Mouse (Mus musculus) embryonic facial prominence, embryonic 11.5 days (tissue): ENCODE results near the gene Krtap4-1. TPM values are rescaled to one million over a fixed set of nuclear protein-coding genes. Genes with fewer than 3 reads are reported as not detected.
"Not testable (repeated sequence)": the region's sequence is repeated elsewhere in the genome, so short reads cannot be mapped to it uniquely, and the experiment has no call there.

Source experiments
- ATAC-seq: fragments of 200-750 bp; cut with Nextera tagmentation; replicated peaks from 2 replicates; pipeline ENCODE4 v1.8.0; 2017; ENCODE audit warnings: low read depth; ENCODE audit not compliant: insufficient number of reproducible peaks, low FRiP score, low TSS enrichment
- DNase-seq: peaks from one replicate; pipeline ENCODE4 v3.0.0-alpha.2; 2015; ENCODE audit warnings: low spot score
- H3K27ac ChIP-seq: fragments of 300-500 bp; sonication (generic); replicated peaks from 2 replicates; pipeline ENCODE4 v1.5.1; 2014; ENCODE audit warnings: mild to moderate bottlenecking, low read depth, low read length, control low read depth
- H3K27me3 ChIP-seq: fragments of 300-500 bp; sonication (generic); 2 replicates; pipeline ENCODE4 v1.6.1; 2014; ENCODE audit warnings: mild to moderate bottlenecking, low read length, moderate library complexity, mixed read lengths; ENCODE audit not compliant: control insufficient read depth, insufficient read depth
- H3K36me3 ChIP-seq: fragments of 300-500 bp; sonication (generic); replicated peaks from 2 replicates; pipeline ENCODE4 v1.6.1; 2014; ENCODE audit warnings: low read depth, mild to moderate bottlenecking, low read length, moderate library complexity, mixed read lengths; ENCODE audit not compliant: control insufficient read depth, insufficient read depth
- H3K4me1 ChIP-seq: fragments of 300-500 bp; sonication (generic); 2 replicates; pipeline ENCODE4 v1.6.1; 2014; ENCODE audit warnings: low read length, mixed read lengths; ENCODE audit not compliant: control insufficient read depth, insufficient read depth
- H3K4me2 ChIP-seq: fragments of 300-500 bp; sonication (generic); 2 replicates; pipeline ENCODE4 v1.6.1; 2014; ENCODE audit warnings: low read depth, mild to moderate bottlenecking, control low read depth, low read length, moderate library complexity
- H3K4me3 ChIP-seq: fragments of 300-500 bp; sonication (generic); 2 replicates; pipeline ENCODE4 v1.5.1; 2014; ENCODE audit warnings: low read depth, low read length, control low read depth
- H3K9ac ChIP-seq: fragments of 300-500 bp; sonication (generic); replicated peaks from 2 replicates; pipeline ENCODE4 v1.6.1; 2014; ENCODE audit warnings: mild to moderate bottlenecking, control low read depth, low read length
- H3K9me3 ChIP-seq: fragments of 300-500 bp; sonication (generic); replicated peaks from 2 replicates; pipeline ENCODE4 v1.6.1; 2016; ENCODE audit warnings: mild to moderate bottlenecking, low read length, inconsistent platforms, mixed read lengths; ENCODE audit not compliant: control insufficient read depth
- WGBS: fragments of 180-500 bp; shearing (Covaris S2); extraction: QIAGEN DNeasy Blood & Tissue Kit; methylation state at CpG from one replicate; pipeline ENCODE4 v1.1.7; 2014; 5-methylcytosine and 5-hydroxymethylcytosine counted together
- polyA plus RNA-seq: library from polyadenylated mRNA; unstranded; fragments of >200 nt; fragmentation: Nextera tagmentation; extraction: Ambion mirVana; gene quantifications from 2 replicates; pipeline ENCODE4 v1.2.1, GENCODE M21; 2014

The Krtap4-1 gene
- not detected in 2 replicates for polyA plus RNA-seq

- H3K9ac ChIP-seq: no peak within 1 kb of the TSS
- ATAC-seq: no peak
- H3K27me3 ChIP-seq: no peaks in the 10 kb centered on the region
- 78% methylated on average over 4 of the region's 4 CpGs for WGBS
- no peak within 1 kb of the TSS for H3K4me2 ChIP-seq
- no peaks in the 10 kb centered on the region for H3K4me1 ChIP-seq
- no peak for DNase-seq
- no peak within 1 kb of the TSS for H3K4me3 ChIP-seq
- H3K36me3 ChIP-seq: no peaks in the 10 kb centered on the region
- H3K27ac ChIP-seq: no peak within 1 kb of the TSS
- H3K9me3 ChIP-seq: no peaks in the 10 kb centered on the region
Measured at GRCm38 (mm10) chr11:99628138-99628537, at the start of gene Krtap4-1. TSS of gene Krtap4-1 (minus strand) at chr11:99628238.

- Histone ChIP-seq H3K27ac (no peak within 1 kb of the TSS), H3K4me1 (no peaks in the 10 kb centered on the region), H3K4me2 (no peak within 1 kb of the TSS), H3K9me3 (no peaks in the 10 kb centered on the region), H3K4me3 (no peak within 1 kb of the TSS), H3K27me3 (no peaks in the 10 kb centered on the region), H3K9ac (no peak within 1 kb of the TSS), H3K36me3 (no peaks in the 10 kb centered on the region)
- DNase-seq (no peak), ATAC-seq (no peak)
Measured at GRCm38 (mm10) chr11:99665860-99666259, 37.8 kb upstream of the Krtap4-1 start, which contains the start of gene Krtap4-6. TSS of gene Krtap4-6 (minus strand) at chr11:99665960.

- no peaks in the 10 kb centered on the region for H3K4me1 ChIP-seq
- no peak overlapping the region for H3K27ac ChIP-seq
- H3K27me3 ChIP-seq: no peaks in the 10 kb centered on the region
- no peaks in the 10 kb centered on the region for H3K9me3 ChIP-seq
- H3K9ac ChIP-seq: no peak overlapping the region
- no peak overlapping the region for H3K4me2 ChIP-seq
- DNase-seq (no peak), ATAC-seq (no peak)
- no peak overlapping the region for H3K4me3 ChIP-seq
- WGBS: 91% methylated on average over 10 of the region's 10 CpGs
- no peaks in the 10 kb centered on the region for H3K36me3 ChIP-seq
Measured at GRCm38 (mm10) chr11:99662802-99663201, 34.8 kb upstream of the Krtap4-1 start.

- no peak for ATAC-seq
- WGBS: 86% methylated on average over 4 of the region's 4 CpGs
Measured at GRCm38 (mm10) chr11:99659256-99659655, 31.2 kb upstream of the Krtap4-1 start.

GRCm38 (mm10) chr11:99658467-99659010 lies 30.5 kb upstream of the Krtap4-1 start, which contains the start of gene Gm11563:
TSS of gene Gm11563 (minus strand) at chr11:99658960.
- not testable (repeated sequence) for H3K4me1 ChIP-seq, H3K9ac ChIP-seq, H3K9me3 ChIP-seq, H3K4me2 ChIP-seq, H3K27ac ChIP-seq, H3K27me3 ChIP-seq, DNase-seq, H3K36me3 ChIP-seq, ATAC-seq, H3K4me3 ChIP-seq
- 61% methylated on average over 10 of the region's 10 CpGs for WGBS

More at GRCm38 (mm10) chr11:99659256-99659655, 31.2 kb upstream of the Krtap4-1 start:
- no peaks in the 10 kb centered on the region for H3K36me3 ChIP-seq
- H3K27me3 ChIP-seq: no peaks in the 10 kb centered on the region
- no peak overlapping the region for H3K4me2 ChIP-seq
- H3K4me1 ChIP-seq: no peaks in the 10 kb centered on the region
- H3K9ac ChIP-seq: no peak overlapping the region
- no peak for DNase-seq
- H3K9me3 ChIP-seq: no peaks in the 10 kb centered on the region
- H3K27ac ChIP-seq: no peak overlapping the region
- H3K4me3 ChIP-seq: no peak overlapping the region

GRCm38 (mm10) chr11:99657051-99657450 lies 29.0 kb upstream of the Krtap4-1 start:
- DNase-seq (no peak), ATAC-seq (no peak)
- Histone ChIP-seq H3K9me3 (no peaks in the 10 kb centered on the region), H3K9ac (no peak overlapping the region), H3K4me1 (no peaks in the 10 kb centered on the region), H3K27ac (no peak overlapping the region), H3K27me3 (no peaks in the 10 kb centered on the region), H3K36me3 (no peaks in the 10 kb centered on the region), H3K4me2 (no peak overlapping the region), H3K4me3 (no peak overlapping the region)
- WGBS: 44% methylated on average over 5 of the region's 5 CpGs

- H3K4me1 ChIP-seq: no peaks in the 10 kb centered on the region
- WGBS: 88% methylated on average over 2 of the region's 2 CpGs
- H3K9me3 ChIP-seq: no peaks in the 10 kb centered on the region
- ATAC-seq: no peak
- no peak within 1 kb of the TSS for H3K4me3 ChIP-seq
- no peaks in the 10 kb centered on the region for H3K36me3 ChIP-seq
- H3K27ac ChIP-seq: no peak within 1 kb of the TSS
- DNase-seq: no peak
- no peaks in the 10 kb centered on the region for H3K27me3 ChIP-seq
- no peak within 1 kb of the TSS for H3K4me2 ChIP-seq
- H3K9ac ChIP-seq: no peak within 1 kb of the TSS
Measured at GRCm38 (mm10) chr11:99650136-99650535, 22.1 kb upstream of the Krtap4-1 start, which contains the start of gene Gm11555. TSS of gene Gm11555 (minus strand) at chr11:99650236.

GRCm38 (mm10) chr11:99646444-99646843 lies 18.4 kb upstream of the Krtap4-1 start:
- WGBS: 82% methylated on average over 15 of the region's 15 CpGs
- no peaks in the 10 kb centered on the region for H3K4me1 ChIP-seq

More at GRCm38 (mm10) chr11:99646444-99646843, 18.4 kb upstream of the Krtap4-1 start:
- Histone ChIP-seq H3K9ac (no peak overlapping the region), H3K9me3 (no peaks in the 10 kb centered on the region), H3K4me3 (no peak overlapping the region), H3K27ac (no peak overlapping the region), H3K4me2 (no peak overlapping the region), H3K27me3 (no peaks in the 10 kb centered on the region), H3K36me3 (no peaks in the 10 kb centered on the region)
- DNase-seq (no peak), ATAC-seq (no peak)
